Mouse (Mus musculus) induced T-regulatory cell, adult 2 months (primary cell): Measurements from ENCODE around the gene Fam83f.

ENCODE experiments used
- DNase-seq: peaks from one replicate; pipeline ENCODE4 v3.0.0-alpha.2; 2012; ENCODE audit warnings: low read depth

Fam83f gene

GRCm38 (mm10) chr15:80664444-80664843 lies 7.2 kb upstream of the Fam83f start:
- no peak for DNase-seq

- no peak for DNase-seq
Measured at GRCm38 (mm10) chr15:80672810-80673209, 1.2 kb downstream of the Fam83f start.

- DNase-seq = no peak
Measured at GRCm38 (mm10) chr15:80673337-80674095, 1.9 kb downstream of the Fam83f start.

- DNase-seq = no peak
Measured at GRCm38 (mm10) chr15:80674700-80675099, 3.1 kb downstream of the Fam83f start.

- DNase-seq = no peak
Measured at GRCm38 (mm10) chr15:80679515-80680215, 8.0 kb downstream of the Fam83f start.

- no peak for DNase-seq
Measured at GRCm38 (mm10) chr15:80680347-80681030, 8.8 kb downstream of the Fam83f start.

- DNase-seq = peak; percentile 85
Measured at GRCm38 (mm10) chr15:80681466-80681881, 9.8 kb downstream of the Fam83f start.

- no peak for DNase-seq
Measured at GRCm38 (mm10) chr15:80682343-80682742, 10.7 kb downstream of the Fam83f start.

- no peak for DNase-seq
Measured at GRCm38 (mm10) chr15:80683151-80683550, 11.5 kb downstream of the Fam83f start.

- no peak for DNase-seq
Measured at GRCm38 (mm10) chr15:80683990-80684389, 12.3 kb downstream of the Fam83f start.

GRCm38 (mm10) chr15:80684786-80685602 lies 13.3 kb downstream of the Fam83f start:
- DNase-seq = no peak

- no peak for DNase-seq
Measured at GRCm38 (mm10) chr15:80685603-80685895, 13.9 kb downstream of the Fam83f start.

- no peak for DNase-seq
Measured at GRCm38 (mm10) chr15:80688536-80688935, 16.9 kb downstream of the Fam83f start.

- no peak for DNase-seq
Measured at GRCm38 (mm10) chr15:80693492-80693891, 21.8 kb downstream of the Fam83f start.

GRCm38 (mm10) chr15:80694125-80694910 lies 22.7 kb downstream of the Fam83f start:
- DNase-seq = peak; percentile 90

GRCm38 (mm10) chr15:80697564-80697963 lies 25.9 kb downstream of the Fam83f start:
- DNase-seq = peak; percentile 81

- DNase-seq = no peak
Measured at GRCm38 (mm10) chr15:80701481-80702257, 30.0 kb downstream of the Fam83f start.

- DNase-seq = no peak
Measured at GRCm38 (mm10) chr15:80702910-80703309, 31.3 kb downstream of the Fam83f start.

GRCm38 (mm10) chr15:80703495-80703894 lies 31.8 kb downstream of the Fam83f start:
- no peak for DNase-seq

GRCm38 (mm10) chr15:80704267-80704666 lies 32.6 kb downstream of the Fam83f start:
- DNase-seq = peak; percentile 90
